In genomic region chr6:89606096-89606495, GRCm38 (mm10) we compare ENCODE assay signal across 21 mouse cellular contexts. TPM values are rescaled to one million over a fixed set of nuclear protein-coding genes. Genes with fewer than 3 reads are reported as not detected.
DNase-seq lines count a peak whose midpoint lies in the region; ATAC-seq lines count a peak whose summit lies in the region.
"Had no signal": no experiment of that assay in that cellular context is flagged by ENCODE, and none has a peak within 500 bp of the region (broad histone marks: within the 10 kb centered on the region; RNA-seq: fewer than 3 reads in every experiment).

No protein-coding gene starts in this region.

- intact Hi-C loops in heart, postnatal 25 days (cut with DNase I), result no loop called here

- H3K4me3 ChIP-seq in heart, embryonic 10.5 days, result no peak overlapping the region
- H3K4me3 ChIP-seq: embryonic facial prominence, embryonic 10.5 days; embryonic facial prominence, embryonic 12.5 days; forebrain, embryonic 13.5 days; forebrain, embryonic 15.5 days had no signal

- 68% methylated on average over 3 of the region's 3 CpGs for WGBS in heart, embryonic 10.5 days

- H3K9me3 ChIP-seq in heart, embryonic 10.5 days, result no peaks in the 10 kb centered on the region
- H3K9me3 ChIP-seq: embryonic facial prominence, embryonic 10.5 days; embryonic facial prominence, embryonic 12.5 days; forebrain, embryonic 13.5 days; forebrain, embryonic 15.5 days had no signal

- H3K27me3 ChIP-seq in heart, embryonic 10.5 days (ENCODE audit: insufficient read depth, poor library complexity, severe bottlenecking), result no peaks in the 10 kb centered on the region
- H3K27me3 ChIP-seq: embryonic facial prominence, embryonic 12.5 days; forebrain, embryonic 13.5 days; forebrain, embryonic 15.5 days had no signal

- ATAC-seq in CD4-positive, CD25-positive, alpha-beta regulatory T cell, adult 4 months, result no peak
- ATAC-seq: activated CD4-positive, CD25-positive, alpha-beta regulatory T cell, adult 4 months; forebrain, embryonic 13.5 days; forebrain, embryonic 15.5 days; forebrain, postnatal 0 days; Patski had no signal

- no peak overlapping the region for H3K27ac ChIP-seq in heart, embryonic 10.5 days
- H3K27ac ChIP-seq: embryonic facial prominence, embryonic 10.5 days; embryonic facial prominence, embryonic 12.5 days; forebrain, embryonic 13.5 days; forebrain, embryonic 15.5 days had no signal

- no peaks in the 10 kb centered on the region for H3K36me3 ChIP-seq in heart, embryonic 10.5 days
- H3K36me3 ChIP-seq: embryonic facial prominence, embryonic 10.5 days; embryonic facial prominence, embryonic 12.5 days; forebrain, embryonic 15.5 days had no signal

- DNase-seq in adrenal gland, adult 2 months, result peak; percentile 49
- DNase-seq in adrenal gland, postnatal 10 days, result no peak
- DNase-seq in heart, embryonic 10.5 days (ENCODE audit: low spot score), result peak; percentile 53
- no peak for DNase-seq in heart, postnatal 25 days (ENCODE audit: low spot score)
- peak; percentile 56 for DNase-seq in 3T3-L1 (ENCODE audit: low read depth, low spot score)
- DNase-seq in Muller cell, postnatal 12 days (ENCODE audit: inconsistent ontology term), result peak; percentile 14
- DNase-seq in left cerebral cortex, adult 8-10 months (ENCODE audit: low spot score in 2 of 2), result no peak
- DNase-seq: adrenal gland, postnatal 25 days; cerebellum, adult 11-12 months; cerebellum, adult 2 months; cerebellum, adult 9-10 months; cerebellum, postnatal 10 days; cerebellum, postnatal 25 days; forebrain, postnatal 0 days had no signal

- H3K4me1 ChIP-seq in heart, embryonic 10.5 days, result no peaks in the 10 kb centered on the region
- H3K4me1 ChIP-seq: embryonic facial prominence, embryonic 10.5 days; embryonic facial prominence, embryonic 12.5 days; forebrain, embryonic 13.5 days; forebrain, embryonic 15.5 days had no signal

RNA-seq across cellular contexts. Expression of gene Chchd6, which starts 10.6 kb away (rescaled TPM):
- total RNA-seq in adrenal gland, adult 2 months (2021), result 10 to 100 TPM; 26.3 to 39.4 TPM
- 34.2 and 54.1 TPM in 2 replicates for polyA plus RNA-seq in adrenal gland, adult 2 months (2012; rRNA removed)
- total RNA-seq in adrenal gland, postnatal 10 days (2021), result 10 to 100 TPM; 29.2 to 34.1 TPM
- polyA plus RNA-seq in heart, embryonic 10.5 days (2016; fragmentation: Nextera tagmentation; extraction: Ambion mirVana), result 51.1 TPM in 2 replicates
- 10 to 100 TPM; 10.1 to 13.5 TPM for total RNA-seq in heart, postnatal 25 days (2021)
- polyA plus RNA-seq in CD4-positive, CD25-positive, alpha-beta regulatory T cell, adult 4 months (2017; shearing (Covaris generic)), result 1 to 10 TPM; 5.1 to 6.7 TPM
- total RNA-seq in left cerebral cortex, adult 8-10 months (2022), result 10 to 100 TPM; 75.6 to 85.2 (median 78.1) TPM

RNA-seq across cellular contexts. Expression of gene Txnrd3, which starts 37.7 kb away (rescaled TPM):
- 10 to 100 TPM in 1 of 2 experiments, 1 to 10 TPM in 1; 9.0 to 11.4 TPM for total RNA-seq in adrenal gland, adult 2 months (2021)
- 12.9 and 14.6 TPM in 2 replicates for polyA plus RNA-seq in adrenal gland, adult 2 months (2012; rRNA removed)
- 10 to 100 TPM; 14.4 TPM for total RNA-seq in adrenal gland, postnatal 10 days (2021)
- 8.7 and 10.3 TPM in 2 replicates for polyA plus RNA-seq in heart, embryonic 10.5 days (2016; fragmentation: Nextera tagmentation; extraction: Ambion mirVana)
- 10 to 100 TPM; 15.0 to 15.8 TPM for total RNA-seq in heart, postnatal 25 days (2021)
- polyA plus RNA-seq in CD4-positive, CD25-positive, alpha-beta regulatory T cell, adult 4 months (2017; shearing (Covaris generic)), result under 1 TPM; 0.30 to 0.48 TPM
- 1 to 10 TPM; 4.7 to 5.9 (median 5.6) TPM for total RNA-seq in left cerebral cortex, adult 8-10 months (2022)

Comparison
In these comparisons a context has a peak if more than half of its experiments do, and no peak if none do; other contexts are left out.
1. DNase-seq: peak in adrenal gland, adult 2 months (single experiment), heart, embryonic 10.5 days (single experiment), 3T3-L1 (single experiment) and Muller cell, postnatal 12 days (single experiment); none in adrenal gland, postnatal 10 days (single experiment), heart, postnatal 25 days (single experiment) and left cerebral cortex, adult 8-10 months (0 of 2).